ENCODE assay signal across 9 mouse cellular contexts in the genomic region with DNA sequence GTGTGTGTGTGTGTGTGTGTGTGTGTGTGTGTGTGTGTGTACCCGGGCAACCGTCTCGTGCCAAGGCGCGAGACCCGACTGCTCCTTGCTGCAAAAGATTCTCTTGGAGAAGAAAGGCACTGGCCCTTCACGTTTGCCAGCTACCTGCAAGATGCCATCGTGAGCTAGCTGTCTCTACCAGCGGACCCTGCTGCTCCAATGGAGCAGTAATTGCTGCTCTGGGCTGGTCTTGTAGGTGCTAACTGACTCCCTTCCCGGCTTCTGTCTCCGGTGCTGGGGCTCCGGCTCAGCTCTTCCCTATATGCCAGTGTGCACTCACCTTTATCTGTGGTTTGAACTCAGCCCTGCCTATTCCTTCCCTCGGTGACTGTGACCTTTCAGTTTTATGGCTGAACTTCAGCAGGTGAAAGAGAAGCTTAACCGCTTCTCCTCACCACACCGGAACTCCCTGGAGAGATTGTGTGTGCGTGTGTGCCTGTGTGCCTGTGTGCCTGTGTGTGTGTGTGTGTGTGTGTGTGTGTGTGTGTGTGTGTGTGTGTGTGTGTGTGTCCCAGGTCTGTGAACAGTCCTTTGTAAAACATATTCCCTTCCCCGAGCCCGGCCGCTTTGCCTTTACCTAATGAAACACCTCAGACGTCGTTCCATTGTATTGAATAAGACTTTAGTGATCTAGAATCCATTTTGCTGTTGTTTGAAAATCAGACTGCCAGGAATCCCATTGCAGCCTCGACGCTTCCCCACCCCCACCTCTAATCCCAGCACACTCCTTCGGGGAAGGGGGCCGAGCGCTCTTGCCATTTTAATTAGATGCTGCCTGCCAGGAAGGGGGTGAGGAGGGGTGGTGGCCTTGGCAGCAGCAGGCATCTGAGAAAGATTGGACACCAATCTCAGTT. TPM values are rescaled to one million over a fixed set of nuclear protein-coding genes. Genes with fewer than 3 reads are reported as not detected.
A peak's percentile ranks its signal among the peaks of the same experiment; 100 is the strongest.
DNase-seq lines count a peak whose midpoint lies in the region; ATAC-seq and TF ChIP-seq lines count a peak whose summit lies in the region.
"Had no signal": no experiment of that assay in that cellular context is flagged by ENCODE, and none has a peak within 500 bp of the region (broad histone marks: within the 10 kb centered on the region; RNA-seq: fewer than 3 reads in every experiment).

No protein-coding gene starts in this region.

- no peaks in the 10 kb centered on the region for H3K9me3 ChIP-seq in intestine, embryonic 14.5 days (ENCODE audit: control insufficient read depth, low read length)
- H3K9me3 ChIP-seq in limb, embryonic 12.5 days = no peaks in the 10 kb centered on the region
- H3K9me3 ChIP-seq in midbrain, embryonic 12.5 days = no peaks in the 10 kb centered on the region
- no peaks in the 10 kb centered on the region for H3K9me3 ChIP-seq in stomach, embryonic 15.5 days
- H3K9me3 ChIP-seq: G1E had no signal

- DNase-seq in left cerebral cortex, adult 18-20 months (ENCODE audit: low spot score in 2 of 2) = peak; percentile 42 to 52
- no peak for DNase-seq in left cerebral cortex, adult 11 months (ENCODE audit: low spot score)
- DNase-seq in cerebellum, adult 9-11 months = peak; percentile 77
- DNase-seq in gastrocnemius, adult 2 months = peak; percentile 41
- peak; percentile 78 for DNase-seq in intestine, embryonic 14.5 days (ENCODE audit: low spot score)

- H3K9ac ChIP-seq in intestine, embryonic 14.5 days (ENCODE audit: low read length) = peak overlapping the region; percentile 69
- peak overlapping the region; percentile 69; the same call in 1 of the 2 replicates for H3K9ac ChIP-seq in limb, embryonic 12.5 days (replicated peaks)
- peak overlapping the region; percentile 77 for H3K9ac ChIP-seq in midbrain, embryonic 12.5 days (replicated peaks)
- peak overlapping the region; percentile 67 for H3K9ac ChIP-seq in stomach, embryonic 15.5 days

- no peaks in the 10 kb centered on the region for H3K36me3 ChIP-seq in intestine, embryonic 14.5 days (ENCODE audit: control insufficient read depth, insufficient read depth, low read length)
- no peaks in the 10 kb centered on the region for H3K36me3 ChIP-seq in limb, embryonic 12.5 days
- H3K36me3 ChIP-seq in midbrain, embryonic 12.5 days = no peaks in the 10 kb centered on the region
- no peaks in the 10 kb centered on the region for H3K36me3 ChIP-seq in stomach, embryonic 15.5 days
- H3K36me3 ChIP-seq: G1E had no signal

- 8% methylated on average over 26 of the region's 26 CpGs for WGBS in intestine, embryonic 14.5 days
- 2% methylated on average over 24 of the region's 26 CpGs for WGBS in limb, embryonic 12.5 days
- 2% methylated on average over 26 of the region's 26 CpGs for WGBS in midbrain, embryonic 12.5 days
- WGBS in stomach, embryonic 15.5 days = 9% methylated on average over 23 of the region's 26 CpGs

- 0 out of 2 replicates have a peak, but pooled peaks cover 2% of the 10 kb centered on the region for H3K27me3 ChIP-seq in intestine, embryonic 14.5 days (replicated peaks; ENCODE audit: control insufficient read depth, insufficient read depth, low read length)
- peaks cover 52% of the 10 kb centered on the region for H3K27me3 ChIP-seq in limb, embryonic 12.5 days
- peaks cover 13% of the 10 kb centered on the region for H3K27me3 ChIP-seq in midbrain, embryonic 12.5 days
- no peaks in the 10 kb centered on the region for H3K27me3 ChIP-seq in stomach, embryonic 15.5 days (replicated peaks)

- intact Hi-C loops in gastrocnemius, adult 2 months (cut with DNase I) = loop anchor here (2.0 to 10.0 kb wide), 3 partner anchors 108 to 281 kb away; no protein-coding TSS in a partner anchor

- peak overlapping the region; percentile 95 for H3K4me3 ChIP-seq in gastrocnemius, adult 2 months
- H3K4me3 ChIP-seq in intestine, embryonic 14.5 days (ENCODE audit: low read depth, low read length) = peak overlapping the region; percentile 83
- H3K4me3 ChIP-seq in limb, embryonic 12.5 days (replicated peaks) = peak overlapping the region; percentile 61
- peak overlapping the region; percentile 68 for H3K4me3 ChIP-seq in midbrain, embryonic 12.5 days
- H3K4me3 ChIP-seq in stomach, embryonic 15.5 days (replicated peaks) = peak overlapping the region; percentile 76

- H3K27ac ChIP-seq in gastrocnemius, adult 2 months = peak overlapping the region; percentile 94
- no peak overlapping the region; the same call in 1 of the 2 replicates for H3K27ac ChIP-seq in intestine, embryonic 14.5 days (ENCODE audit: low read depth)
- no peak overlapping the region for H3K27ac ChIP-seq in limb, embryonic 12.5 days
- H3K27ac ChIP-seq in midbrain, embryonic 12.5 days (replicated peaks) = peak overlapping the region; percentile 83
- H3K27ac ChIP-seq in stomach, embryonic 15.5 days = 0 out of 2 replicates have a peak overlapping the region, but pooled peaks have one; percentile 7

- ATAC-seq in intestine, embryonic 14.5 days (replicated peaks; ENCODE audit: low FRiP score, low TSS enrichment, low read depth) = peak; percentile 16
- ATAC-seq in limb, embryonic 12.5 days (ENCODE audit: insufficient number of reproducible peaks, insufficient read depth, low FRiP score, low TSS enrichment, low read depth) = no peak
- peak; percentile 28; the same call in 1 of the 2 replicates for ATAC-seq in midbrain, embryonic 12.5 days (ENCODE audit: low FRiP score, low read depth)
- ATAC-seq in stomach, embryonic 15.5 days (ENCODE audit: insufficient read depth, low FRiP score, low read depth) = peak; percentile 19

- TF ChIP-seq CTCF in gastrocnemius, adult 2 months (IDR thresholded peaks at IDR 0.05) = no peak

- H3K4me1 ChIP-seq in intestine, embryonic 14.5 days (replicated peaks; ENCODE audit: control insufficient read depth, insufficient read depth, low read length) = peaks cover 2% of the 10 kb centered on the region; the same call in 1 of the 2 replicates
- H3K4me1 ChIP-seq in limb, embryonic 12.5 days (replicated peaks) = peaks cover 12% of the 10 kb centered on the region
- H3K4me1 ChIP-seq in midbrain, embryonic 12.5 days = peaks cover 47% of the 10 kb centered on the region
- H3K4me1 ChIP-seq in stomach, embryonic 15.5 days = peaks cover 4% of the 10 kb centered on the region; the same call in 1 of the 2 replicates

- H3K4me2 ChIP-seq in intestine, embryonic 14.5 days (ENCODE audit: low read length) = peak overlapping the region; percentile 96
- H3K4me2 ChIP-seq in limb, embryonic 12.5 days = peak overlapping the region; percentile 96
- peak overlapping the region; percentile 64 for H3K4me2 ChIP-seq in midbrain, embryonic 12.5 days (replicated peaks)
- H3K4me2 ChIP-seq in stomach, embryonic 15.5 days = peak overlapping the region; percentile 85

RNA-seq across cellular contexts. Expression of a gene that starts 1.2 kb away (rescaled TPM):
- 100 to 1,000 TPM; 172 to 173 TPM for total RNA-seq in left cerebral cortex, adult 18-20 months (2021)
- total RNA-seq in gastrocnemius, adult 2 months (2021) = 10 to 100 TPM; 38.8 to 42.7 TPM
- 16.1 TPM in 2 replicates for polyA plus RNA-seq in intestine, embryonic 14.5 days (2014; fragmentation: Nextera tagmentation; extraction: Ambion mirVana)
- 7.1 and 9.7 TPM in 2 replicates for polyA plus RNA-seq in limb, embryonic 12.5 days (2016; fragmentation: Nextera tagmentation; extraction: Ambion mirVana)
- polyA plus RNA-seq in midbrain, embryonic 12.5 days (2016; fragmentation: Nextera tagmentation; extraction: Ambion mirVana) = 38.5 and 41.7 TPM in 2 replicates
- 14.7 and 17.8 TPM in 2 replicates for polyA plus RNA-seq in stomach, embryonic 15.5 days (2015; fragmentation: Nextera tagmentation; extraction: Ambion mirVana)

Comparison
In these comparisons a context has a peak if more than half of its experiments do, and no peak if none do; other contexts are left out.
1. H3K27ac ChIP-seq: peak in gastrocnemius, adult 2 months (single experiment), midbrain, embryonic 12.5 days (single experiment) and stomach, embryonic 15.5 days (single experiment); none in intestine, embryonic 14.5 days (single experiment) and limb, embryonic 12.5 days (single experiment).
2. Peak in every context shown above with its lines, with median percentiles within 50 percentile points of each other: H3K4me3 ChIP-seq, H3K4me2 ChIP-seq and H3K9ac ChIP-seq.